Mouse (Mus musculus): Measurements from ENCODE around the gene Mfsd11. TPM values are rescaled to one million over a fixed set of nuclear protein-coding genes. Genes with fewer than 3 reads are reported as not detected.
A peak's percentile ranks its signal among the peaks of the same experiment; 100 is the strongest.

Gene Mfsd11
- polyA plus RNA-seq, 1 experiment, result 34.0 TPM

DNA sequence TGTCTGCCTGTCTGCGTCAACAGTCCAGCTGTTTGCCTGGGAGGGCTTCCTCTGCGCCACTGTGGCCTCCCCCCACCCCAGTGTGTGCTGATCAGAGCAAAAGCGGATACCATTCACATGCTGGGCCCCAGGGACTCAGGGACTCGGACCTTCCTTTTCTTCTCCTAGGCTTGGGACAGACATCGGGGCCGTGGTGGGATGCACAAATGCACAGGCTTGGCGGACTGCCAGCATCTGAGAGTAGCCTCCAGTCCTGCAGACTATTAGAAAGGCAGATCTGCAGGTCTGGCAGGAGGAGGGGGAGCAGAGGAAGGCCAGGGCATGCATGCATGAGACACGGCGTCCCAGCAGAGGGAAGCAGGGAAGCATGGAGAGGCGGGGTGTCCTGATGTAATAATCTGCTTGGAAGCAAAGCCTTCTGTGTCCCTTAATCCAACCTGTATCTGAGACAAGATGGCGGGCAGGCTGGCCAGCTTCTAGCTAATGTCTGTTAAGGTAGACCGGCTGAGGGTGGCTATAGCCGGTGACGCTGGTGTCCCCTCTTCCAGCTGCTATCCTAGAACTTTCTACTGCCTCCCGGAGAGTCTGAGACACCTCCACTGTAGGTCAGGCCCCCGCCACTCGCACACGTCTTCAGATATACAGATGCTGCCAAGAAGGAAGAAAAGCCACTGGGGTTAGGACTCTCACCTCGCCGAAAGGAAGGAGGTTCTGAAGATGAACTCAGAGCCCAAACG lies 39.3 kb upstream of the Mfsd11 start:
- no peak for TF ChIP-seq MYOG (IDR thresholded peaks at IDR 0.05; ENCODE audit: control insufficient read depth, extremely low read depth, insufficient read length)
- TF ChIP-seq MYOD1 (IDR thresholded peaks at IDR 0.05; ENCODE audit: control insufficient read depth, insufficient read length, low read depth), result no peak
- no peak for TF ChIP-seq FOSL1 (IDR thresholded peaks at IDR 0.05; ENCODE audit: insufficient read depth, low read length, poor library complexity, severe bottlenecking)
- no peak for TF ChIP-seq MAX (IDR thresholded peaks at IDR 0.05)
- TF ChIP-seq CEBPB (IDR thresholded peaks at IDR 0.05; ENCODE audit: low read depth), result no peak
- no peak for TF ChIP-seq CTCF (IDR thresholded peaks at IDR 0.05; ENCODE audit: control insufficient read depth, insufficient read depth, insufficient read length)
- no peak for TF ChIP-seq USF1 (IDR thresholded peaks at IDR 0.05; ENCODE audit: low read depth)
- H3K4me3 ChIP-seq (ENCODE audit: insufficient read depth, poor library complexity, severe bottlenecking), result no peak overlapping the region
- peaks cover 33% of the 10 kb centered on the region for H3K79me2 ChIP-seq (ENCODE audit: control insufficient read depth, insufficient read depth)
- peaks cover 28% of the 10 kb centered on the region for H3K36me3 ChIP-seq (ENCODE audit: control insufficient read depth, insufficient read depth)
- peaks cover 14% of the 10 kb centered on the region for H3K79me3 ChIP-seq (ENCODE audit: low read depth)
- H3ac ChIP-seq (ENCODE audit: control insufficient read depth, insufficient read length, low read depth), result no peak overlapping the region
- no peaks in the 10 kb centered on the region for H3K27me3 ChIP-seq (ENCODE audit: control insufficient read depth, insufficient read depth, insufficient read length)

DNA sequence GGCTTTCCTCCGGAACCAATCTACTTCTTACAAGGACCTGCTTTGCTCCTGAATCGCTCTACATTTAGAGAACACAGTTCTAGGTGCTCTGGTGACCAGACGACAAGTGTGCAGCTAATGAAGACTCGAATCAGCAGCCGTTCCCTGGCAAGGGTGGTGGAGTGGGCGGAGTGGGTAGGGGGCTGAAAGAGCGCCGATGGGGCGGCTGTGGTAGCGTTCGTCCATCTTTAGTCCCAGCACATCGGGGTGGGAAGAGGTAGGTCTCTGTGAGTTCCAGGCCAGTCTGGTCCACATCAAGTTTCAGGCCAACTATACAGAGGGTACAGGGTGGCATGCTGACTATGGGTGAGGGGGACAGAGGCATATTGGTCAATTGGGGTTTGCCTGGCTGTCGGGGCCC lies 38.6 kb upstream of the Mfsd11 start:
- Histone ChIP-seq H3K4me3 (ENCODE audit: insufficient read depth, poor library complexity, severe bottlenecking) (no peak overlapping the region), H3K36me3 (ENCODE audit: control insufficient read depth, insufficient read depth) (peaks cover 32% of the 10 kb centered on the region), H3ac (ENCODE audit: control insufficient read depth, insufficient read length, low read depth) (no peak overlapping the region), H3K27me3 (ENCODE audit: control insufficient read depth, insufficient read depth, insufficient read length) (no peaks in the 10 kb centered on the region), H3K79me2 (ENCODE audit: control insufficient read depth, insufficient read depth) (peaks cover 39% of the 10 kb centered on the region), H3K79me3 (ENCODE audit: low read depth) (peaks cover 21% of the 10 kb centered on the region)
- TF ChIP-seq MYOG (IDR thresholded peaks at IDR 0.05; ENCODE audit: control insufficient read depth, extremely low read depth, insufficient read length), result no peak
- TF ChIP-seq CEBPB (IDR thresholded peaks at IDR 0.05; ENCODE audit: low read depth), result no peak
- TF ChIP-seq MYOD1 (IDR thresholded peaks at IDR 0.05; ENCODE audit: control insufficient read depth, insufficient read length, low read depth), result no peak
- no peak for TF ChIP-seq USF1 (IDR thresholded peaks at IDR 0.05; ENCODE audit: low read depth)
- no peak for TF ChIP-seq FOSL1 (IDR thresholded peaks at IDR 0.05; ENCODE audit: insufficient read depth, low read length, poor library complexity, severe bottlenecking)
- no peak for TF ChIP-seq MAX (IDR thresholded peaks at IDR 0.05)

DNA sequence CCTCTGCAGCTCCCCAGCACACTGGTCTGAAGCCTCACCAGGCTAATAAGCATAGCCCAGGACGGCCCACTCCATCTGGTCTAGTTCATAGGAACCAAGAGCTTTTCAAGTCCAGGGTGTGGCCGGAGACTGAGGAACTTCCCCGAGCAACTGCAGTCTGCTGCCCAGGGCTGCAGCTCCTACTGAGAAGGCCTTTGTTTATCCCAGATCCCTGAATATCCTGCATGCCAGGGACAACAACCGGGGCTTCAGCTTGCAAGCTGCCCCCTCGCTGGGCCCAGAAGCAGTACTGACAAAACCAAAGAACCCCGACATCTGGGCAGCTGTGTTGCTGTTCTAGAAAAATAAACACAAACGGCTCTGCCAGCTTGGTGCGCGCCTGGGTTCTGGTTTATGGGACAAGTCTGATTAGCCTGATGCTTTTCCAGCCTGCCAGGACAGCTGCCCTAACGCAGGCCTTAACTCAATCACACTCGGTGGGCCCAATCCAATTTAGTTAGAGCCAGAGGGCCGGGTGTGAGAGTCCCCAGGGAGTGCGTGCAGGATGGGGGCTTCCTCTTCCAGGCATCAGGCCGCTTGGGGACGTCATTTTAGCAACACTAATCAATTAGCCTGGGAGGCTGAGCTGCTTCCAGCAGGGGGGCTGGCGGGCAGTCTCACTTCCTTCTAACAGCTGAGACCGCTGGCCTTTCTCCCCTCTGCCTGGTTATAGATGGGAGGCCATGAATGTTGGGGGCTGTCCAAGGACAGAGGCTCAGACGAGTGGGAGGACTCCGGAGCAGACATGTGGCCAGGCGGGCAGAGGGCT lies 38.0 kb upstream of the Mfsd11 start:
- peaks cover 22% of the 10 kb centered on the region for H3K79me3 ChIP-seq (ENCODE audit: low read depth)
- H3K27me3 ChIP-seq (ENCODE audit: control insufficient read depth, insufficient read depth, insufficient read length), result no peaks in the 10 kb centered on the region
- peaks cover 46% of the 10 kb centered on the region for H3K79me2 ChIP-seq (ENCODE audit: control insufficient read depth, insufficient read depth)
- no peak overlapping the region for H3ac ChIP-seq (ENCODE audit: control insufficient read depth, insufficient read length, low read depth)
- H3K4me3 ChIP-seq (ENCODE audit: insufficient read depth, poor library complexity, severe bottlenecking), result no peak overlapping the region
- H3K36me3 ChIP-seq (ENCODE audit: control insufficient read depth, insufficient read depth), result peaks cover 27% of the 10 kb centered on the region
- TF ChIP-seq USF1 (IDR thresholded peaks at IDR 0.05; ENCODE audit: low read depth), result no peak
- no peak for TF ChIP-seq MYOD1 (IDR thresholded peaks at IDR 0.05; ENCODE audit: control insufficient read depth, insufficient read length, low read depth)
- TF ChIP-seq MAX (IDR thresholded peaks at IDR 0.05), result no peak
- TF ChIP-seq FOSL1 (IDR thresholded peaks at IDR 0.05; ENCODE audit: insufficient read depth, low read length, poor library complexity, severe bottlenecking), result no peak
- TF ChIP-seq CEBPB (IDR thresholded peaks at IDR 0.05; ENCODE audit: low read depth), result no peak
- TF ChIP-seq CTCF (IDR thresholded peaks at IDR 0.05; ENCODE audit: control insufficient read depth, insufficient read depth, insufficient read length), result no peak
- no peak for TF ChIP-seq MYOG (IDR thresholded peaks at IDR 0.05; ENCODE audit: control insufficient read depth, extremely low read depth, insufficient read length)

DNA sequence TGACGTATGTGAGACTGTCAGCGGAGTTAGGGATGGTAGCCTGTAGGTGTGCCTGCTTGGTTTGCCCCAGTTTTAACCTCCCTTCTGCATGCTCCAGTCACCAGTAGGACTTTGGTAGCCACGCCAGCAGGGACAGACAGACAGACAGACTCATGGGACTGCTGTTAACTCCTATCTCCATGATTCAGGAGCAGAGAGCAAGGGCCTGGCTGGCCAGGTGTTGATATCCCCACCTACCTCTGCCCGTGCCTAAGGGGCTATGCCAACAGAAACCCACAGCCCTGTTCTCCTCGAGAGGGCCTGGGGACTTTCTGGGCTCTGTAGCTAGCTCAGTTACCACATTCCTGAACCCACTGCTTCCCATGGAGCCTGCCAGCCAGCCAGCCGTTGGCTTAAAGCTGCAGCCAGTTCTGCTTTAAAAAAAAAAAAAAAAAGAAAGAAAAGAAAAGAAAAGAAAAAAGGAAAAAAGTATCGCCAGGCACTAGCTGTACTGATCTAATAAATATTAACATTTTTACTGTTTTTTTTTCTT lies 37.3 kb upstream of the Mfsd11 start:
- H3K27me3 ChIP-seq (ENCODE audit: control insufficient read depth, insufficient read depth, insufficient read length), result no peaks in the 10 kb centered on the region
- H3K79me2 ChIP-seq (ENCODE audit: control insufficient read depth, insufficient read depth), result peaks cover 53% of the 10 kb centered on the region
- no peak overlapping the region for H3K4me3 ChIP-seq (ENCODE audit: insufficient read depth, poor library complexity, severe bottlenecking)
- TF ChIP-seq MYOD1 (IDR thresholded peaks at IDR 0.05; ENCODE audit: control insufficient read depth, insufficient read length, low read depth) (no peak), MYOG (IDR thresholded peaks at IDR 0.05; ENCODE audit: control insufficient read depth, extremely low read depth, insufficient read length) (no peak), FOSL1 (IDR thresholded peaks at IDR 0.05; ENCODE audit: insufficient read depth, low read length, poor library complexity, severe bottlenecking) (no peak), USF1 (IDR thresholded peaks at IDR 0.05; ENCODE audit: low read depth) (no peak), MAX (IDR thresholded peaks at IDR 0.05) (no peak), CTCF (IDR thresholded peaks at IDR 0.05; ENCODE audit: control insufficient read depth, insufficient read depth, insufficient read length) (no peak), CEBPB (IDR thresholded peaks at IDR 0.05; ENCODE audit: low read depth) (no peak)
- peaks cover 29% of the 10 kb centered on the region for H3K79me3 ChIP-seq (ENCODE audit: low read depth)
- no peak overlapping the region for H3ac ChIP-seq (ENCODE audit: control insufficient read depth, insufficient read length, low read depth)
- peaks cover 25% of the 10 kb centered on the region for H3K36me3 ChIP-seq (ENCODE audit: control insufficient read depth, insufficient read depth)

DNA sequence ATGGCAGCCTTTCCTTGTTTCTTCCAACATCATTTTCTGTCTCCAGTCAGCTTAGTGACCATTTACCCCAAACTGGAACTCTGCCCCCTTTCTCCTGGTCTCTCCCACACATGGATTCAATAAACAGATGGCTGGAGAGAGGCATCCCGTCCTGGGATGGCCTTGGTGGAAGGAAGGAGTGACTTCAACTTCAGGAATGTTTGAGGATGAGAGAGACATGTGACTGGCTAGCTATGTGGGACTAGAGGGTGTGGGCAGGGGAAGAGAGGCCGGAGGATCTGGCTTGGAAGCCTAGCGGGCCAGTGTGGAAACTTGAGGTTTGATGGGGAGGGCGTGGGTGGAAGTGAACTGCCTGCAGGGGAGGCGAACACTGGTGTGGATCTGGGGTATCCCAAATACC lies 35.5 kb upstream of the Mfsd11 start:
- Histone ChIP-seq H3K27me3 (ENCODE audit: control insufficient read depth, insufficient read depth, insufficient read length) (no peaks in the 10 kb centered on the region), H3K79me3 (ENCODE audit: low read depth) (peaks cover 37% of the 10 kb centered on the region), H3K79me2 (ENCODE audit: control insufficient read depth, insufficient read depth) (peaks cover 70% of the 10 kb centered on the region), H3K36me3 (ENCODE audit: control insufficient read depth, insufficient read depth) (peaks cover 20% of the 10 kb centered on the region), H3K4me3 (ENCODE audit: insufficient read depth, poor library complexity, severe bottlenecking) (no peak overlapping the region), H3ac (ENCODE audit: control insufficient read depth, insufficient read length, low read depth) (no peak overlapping the region)
- TF ChIP-seq USF1 (IDR thresholded peaks at IDR 0.05; ENCODE audit: low read depth) (peak; percentile 94), MAX (IDR thresholded peaks at IDR 0.05) (peak; percentile 75), CEBPB (IDR thresholded peaks at IDR 0.05; ENCODE audit: low read depth) (no peak), MYOG (IDR thresholded peaks at IDR 0.05; ENCODE audit: control insufficient read depth, extremely low read depth, insufficient read length) (no peak), MYOD1 (IDR thresholded peaks at IDR 0.05; ENCODE audit: control insufficient read depth, insufficient read length, low read depth) (peak; percentile 28), FOSL1 (IDR thresholded peaks at IDR 0.05; ENCODE audit: insufficient read depth, low read length, poor library complexity, severe bottlenecking) (no peak), CTCF (IDR thresholded peaks at IDR 0.05; ENCODE audit: control insufficient read depth, insufficient read depth, insufficient read length) (no peak)

Measured in C2C12 (cell line).